Mouse (Mus musculus) midbrain, embryonic 15.5 days (tissue): ENCODE measurements around the gene Col12a1. TPM values are rescaled to one million over a fixed set of nuclear protein-coding genes. Genes with fewer than 3 reads are reported as not detected.
"Not testable (repeated sequence)": the region's sequence is repeated elsewhere in the genome, so short reads cannot be mapped to it uniquely, and the experiment has no call there.

Source experiments
- ATAC-seq: fragments of 200-750 bp; cut with Nextera tagmentation; replicated peaks from 2 replicates; pipeline ENCODE4 v1.8.0; 2017; ENCODE audit warnings: moderate TSS enrichment
- H3K27ac ChIP-seq: fragments of 300-500 bp; sonication (generic); 2 replicates; pipeline ENCODE4 v1.5.1; 2015; ENCODE audit warnings: mild to moderate bottlenecking, inconsistent platforms
- H3K27me3 ChIP-seq: fragments of 300-500 bp; sonication (generic); replicated peaks from 2 replicates; pipeline ENCODE4 v1.6.1; 2015; ENCODE audit warnings: inconsistent platforms
- H3K36me3 ChIP-seq: fragments of 300-500 bp; sonication (generic); replicated peaks from 2 replicates; pipeline ENCODE4 v1.6.1; 2015; ENCODE audit warnings: inconsistent platforms
- H3K4me1 ChIP-seq: fragments of 300-500 bp; sonication (generic); 2 replicates; pipeline ENCODE4 v1.6.1; 2015; ENCODE audit warnings: inconsistent platforms
- H3K4me2 ChIP-seq: fragments of 300-500 bp; sonication (generic); 2 replicates; pipeline ENCODE4 v1.6.1; 2015; ENCODE audit warnings: inconsistent platforms, mild to moderate bottlenecking, moderate library complexity
- H3K4me3 ChIP-seq: fragments of 300-500 bp; sonication (generic); 2 replicates; pipeline ENCODE4 v1.5.1; 2015; ENCODE audit warnings: mild to moderate bottlenecking, inconsistent platforms
- H3K9ac ChIP-seq: fragments of 300-500 bp; sonication (generic); 2 replicates; pipeline ENCODE4 v1.6.1; 2015; ENCODE audit warnings: mild to moderate bottlenecking, inconsistent platforms
- H3K9me3 ChIP-seq: fragments of 300-500 bp; sonication (generic); 2 replicates; pipeline ENCODE4 v1.6.1; 2016; ENCODE audit warnings: inconsistent platforms
- WGBS: fragments of 180-500 bp; shearing (Covaris S2); methylation state at CpG from one replicate; pipeline ENCODE4 v1.1.7; 2015; ENCODE audit warnings: mixed read lengths; 5-methylcytosine and 5-hydroxymethylcytosine counted together
- polyA plus RNA-seq: library from polyadenylated mRNA; unstranded; fragments of >200 nt; fragmentation: Nextera tagmentation; extraction: Ambion mirVana; gene quantifications from 2 replicates; pipeline ENCODE4 v1.2.1, GENCODE M21; 2015

The Col12a1 gene
- polyA plus RNA-seq, 1 experiment from 2014 or later = 4.8 TPM

- Histone ChIP-seq H3K9me3 (no peaks in the 10 kb centered on the region), H3K27ac (no peak overlapping the region), H3K4me2 (no peak overlapping the region), H3K36me3 (no peaks in the 10 kb centered on the region), H3K9ac (no peak overlapping the region), H3K4me3 (no peak overlapping the region), H3K27me3 (no peaks in the 10 kb centered on the region), H3K4me1 (peaks cover 14% of the 10 kb centered on the region)
- ATAC-seq = no peak
- 19% methylated on average over 1 of the region's 1 CpGs for WGBS
Observed at GRCm38 (mm10) chr9:79686049-79686448, 32.6 kb downstream of the Col12a1 start.

- WGBS = 79% methylated on average over 4 of the region's 4 CpGs
- H3K4me1 ChIP-seq = no peaks in the 10 kb centered on the region
- H3K4me3 ChIP-seq = no peak overlapping the region
- no peak overlapping the region for H3K27ac ChIP-seq
- no peak for ATAC-seq
- H3K9ac ChIP-seq = no peak overlapping the region
- H3K9me3 ChIP-seq = no peaks in the 10 kb centered on the region
- H3K27me3 ChIP-seq = no peaks in the 10 kb centered on the region
- H3K36me3 ChIP-seq = no peaks in the 10 kb centered on the region
- H3K4me2 ChIP-seq = no peak overlapping the region
Observed at GRCm38 (mm10) chr9:79680453-79681240, 38.0 kb downstream of the Col12a1 start.

GRCm38 (mm10) chr9:79668806-79669205 is 49.8 kb downstream of the Col12a1 start:
- not testable (repeated sequence) for H3K4me1 ChIP-seq, H3K27me3 ChIP-seq
- WGBS = 87% methylated on average over 1 of the region's 1 CpGs

GRCm38 (mm10) chr9:79653327-79654150 is 65.1 kb downstream of the Col12a1 start:
- Histone ChIP-seq H3K9me3 (no peaks in the 10 kb centered on the region), H3K27me3 (no peaks in the 10 kb centered on the region), H3K4me3 (no peak overlapping the region), H3K27ac (no peak overlapping the region), H3K4me2 (no peak overlapping the region), H3K4me1 (no peaks in the 10 kb centered on the region), H3K36me3 (no peaks in the 10 kb centered on the region), H3K9ac (no peak overlapping the region)
- no peak for ATAC-seq
- 92% methylated on average over 16 of the region's 16 CpGs for WGBS

More at GRCm38 (mm10) chr9:79668806-79669205, 49.8 kb downstream of the Col12a1 start:
- H3K9me3 ChIP-seq, H3K9ac ChIP-seq, H3K4me2 ChIP-seq, H3K4me3 ChIP-seq, ATAC-seq, H3K36me3 ChIP-seq, H3K27ac ChIP-seq: not testable (repeated sequence)

- 79% methylated on average over 9 of the region's 9 CpGs for WGBS
- Histone ChIP-seq H3K9me3 (no peaks in the 10 kb centered on the region), H3K4me3 (no peak overlapping the region), H3K4me2 (no peak overlapping the region), H3K4me1 (no peaks in the 10 kb centered on the region), H3K27me3 (no peaks in the 10 kb centered on the region), H3K27ac (no peak overlapping the region), H3K9ac (no peak overlapping the region), H3K36me3 (no peaks in the 10 kb centered on the region)
- no peak for ATAC-seq
Observed at GRCm38 (mm10) chr9:79648587-79648986, 70.0 kb downstream of the Col12a1 start.

GRCm38 (mm10) chr9:79645757-79646156 is 72.9 kb downstream of the Col12a1 start:
- no peak for ATAC-seq
- WGBS = 83% methylated on average over 3 of the region's 3 CpGs
- no peak overlapping the region for H3K27ac ChIP-seq
- no peaks in the 10 kb centered on the region for H3K4me1 ChIP-seq
- no peak overlapping the region for H3K9ac ChIP-seq
- no peaks in the 10 kb centered on the region for H3K9me3 ChIP-seq
- H3K36me3 ChIP-seq = no peaks in the 10 kb centered on the region
- no peak overlapping the region for H3K4me3 ChIP-seq
- no peak overlapping the region for H3K4me2 ChIP-seq
- H3K27me3 ChIP-seq = no peaks in the 10 kb centered on the region

- H3K27me3 ChIP-seq = no peaks in the 10 kb centered on the region
- H3K9me3 ChIP-seq = no peaks in the 10 kb centered on the region
- H3K4me1 ChIP-seq = no peaks in the 10 kb centered on the region
- no peak for ATAC-seq
- H3K36me3 ChIP-seq = no peaks in the 10 kb centered on the region
- 74% methylated on average over 11 of the region's 11 CpGs for WGBS
- H3K9ac ChIP-seq = no peak overlapping the region
- no peak overlapping the region for H3K4me3 ChIP-seq
- H3K27ac ChIP-seq = no peak overlapping the region
- no peak overlapping the region for H3K4me2 ChIP-seq
Observed at GRCm38 (mm10) chr9:79639430-79640090, 79.1 kb downstream of the Col12a1 start.

GRCm38 (mm10) chr9:79637879-79638278 is 80.8 kb downstream of the Col12a1 start:
- Histone ChIP-seq H3K4me1 (no peaks in the 10 kb centered on the region), H3K9me3 (no peaks in the 10 kb centered on the region), H3K9ac (no peak overlapping the region), H3K4me3 (no peak overlapping the region), H3K36me3 (no peaks in the 10 kb centered on the region), H3K27me3 (no peaks in the 10 kb centered on the region), H3K27ac (no peak overlapping the region), H3K4me2 (no peak overlapping the region)
- 77% methylated on average over 4 of the region's 4 CpGs for WGBS
- ATAC-seq = no peak

GRCm38 (mm10) chr9:79634076-79634475 is 84.6 kb downstream of the Col12a1 start:
- no peak for ATAC-seq
- H3K9me3 ChIP-seq = no peaks in the 10 kb centered on the region
- H3K4me3 ChIP-seq = no peak overlapping the region
- H3K4me2 ChIP-seq = no peak overlapping the region
- no peak overlapping the region for H3K27ac ChIP-seq
- WGBS = 94% methylated on average over 1 of the region's 1 CpGs
- no peaks in the 10 kb centered on the region for H3K27me3 ChIP-seq
- H3K36me3 ChIP-seq = no peaks in the 10 kb centered on the region
- H3K4me1 ChIP-seq = no peaks in the 10 kb centered on the region
- no peak overlapping the region for H3K9ac ChIP-seq

- no peak overlapping the region for H3K9ac ChIP-seq
- no peaks in the 10 kb centered on the region for H3K36me3 ChIP-seq
- no peak for ATAC-seq
- WGBS = 89% methylated on average over 7 of the region's 7 CpGs
- H3K4me3 ChIP-seq = no peak overlapping the region
- no peaks in the 10 kb centered on the region for H3K27me3 ChIP-seq
- no peaks in the 10 kb centered on the region for H3K9me3 ChIP-seq
- no peak overlapping the region for H3K27ac ChIP-seq
- no peak overlapping the region for H3K4me2 ChIP-seq
- H3K4me1 ChIP-seq = no peaks in the 10 kb centered on the region
Observed at GRCm38 (mm10) chr9:79631186-79631585, 87.4 kb downstream of the Col12a1 start.

GRCm38 (mm10) chr9:79618839-79619597 is 99.6 kb downstream of the Col12a1 start:
- Histone ChIP-seq H3K27me3 (no peaks in the 10 kb centered on the region), H3K4me1 (no peaks in the 10 kb centered on the region), H3K36me3 (no peaks in the 10 kb centered on the region), H3K4me2 (no peak overlapping the region), H3K9ac (no peak overlapping the region), H3K4me3 (no peak overlapping the region), H3K27ac (no peak overlapping the region), H3K9me3 (no peaks in the 10 kb centered on the region)
- WGBS = 62% methylated on average over 6 of the region's 6 CpGs
- ATAC-seq = no peak

GRCm38 (mm10) chr9:79617336-79617735 is 101.3 kb downstream of the Col12a1 start:
- Histone ChIP-seq H3K4me2 (no peak overlapping the region), H3K4me3 (no peak overlapping the region), H3K27ac (no peak overlapping the region), H3K9ac (no peak overlapping the region), H3K4me1 (no peaks in the 10 kb centered on the region), H3K27me3 (no peaks in the 10 kb centered on the region), H3K9me3 (no peaks in the 10 kb centered on the region), H3K36me3 (no peaks in the 10 kb centered on the region)
- ATAC-seq = no peak
- WGBS = 24% methylated on average over 3 of the region's 3 CpGs
